Mouse (Mus musculus) gastrocnemius, postnatal 14 days (tissue): ENCODE measurements around the gene Mslnl. TPM values are rescaled to one million over a fixed set of nuclear protein-coding genes. Genes with fewer than 3 reads are reported as not detected.

Source experiments
- DNase-seq: peaks from one replicate; pipeline ENCODE4 v3.0.0; 2021; ENCODE audit warnings: mixed read lengths
- intact Hi-C: fragments of 180-260 bp; cut with DNase I; formaldehyde crosslinking; loops from one replicate; pipeline ENCODE4 v1.15.1; 2025; ENCODE audit warnings: low total_unique reads
- long read RNA-seq, 2 experiments: library from polyadenylated mRNA; stranded (forward); transcript quantifications; one replicate each; pipeline ENCODE4 v2.0.0; 2021
- total RNA-seq, 2 experiments: library from RNA; stranded (reverse); gene quantifications; 2 replicates each; pipeline ENCODE4 v1.2.3; 2021

Gene Mslnl
- total RNA-seq = not detected
- long read RNA-seq, experiment 1 = 0 reads
- long read RNA-seq, experiment 2 = 0 reads

- DNase-seq = no peak
- intact Hi-C loops = no loop called here
Measured at GRCm38 (mm10) chr17:25735745-25736144, at the start of gene Mslnl. Mslnl (plus strand) TSS chr17:25736042.

- no peak for DNase-seq
Measured at GRCm38 (mm10) chr17:25686323-25686722, 49.5 kb upstream of the Mslnl start.

GRCm38 (mm10) chr17:25688922-25689321 lies 46.9 kb upstream of the Mslnl start:
- intact Hi-C loops = no loop called here
- DNase-seq = no peak

More at GRCm38 (mm10) chr17:25686323-25686722, 49.5 kb upstream of the Mslnl start:
- intact Hi-C loops = no loop called here

GRCm38 (mm10) chr17:25696263-25696662 lies 39.6 kb upstream of the Mslnl start:
- intact Hi-C loops = loop anchor here (2.0 to 10.0 kb wide), 3 partner anchors 129 to 291 kb away; no protein-coding TSS in a partner anchor
- no peak for DNase-seq

GRCm38 (mm10) chr17:25698446-25698845 lies 37.4 kb upstream of the Mslnl start:
- intact Hi-C loops = loop anchor here (5.0 to 10.0 kb wide), 2 partner anchors 131 to 294 kb away; no protein-coding TSS in a partner anchor

GRCm38 (mm10) chr17:25700863-25701496 lies 34.9 kb upstream of the Mslnl start:
- no peak for DNase-seq
- intact Hi-C loops = no loop called here

More at GRCm38 (mm10) chr17:25698446-25698845, 37.4 kb upstream of the Mslnl start:
- peak; percentile 69 for DNase-seq

- intact Hi-C loops = no loop called here
Measured at GRCm38 (mm10) chr17:25709994-25710393, 25.8 kb upstream of the Mslnl start.

GRCm38 (mm10) chr17:25711136-25711535 lies 24.7 kb upstream of the Mslnl start:
- intact Hi-C loops = no loop called here
- no peak for DNase-seq

More at GRCm38 (mm10) chr17:25709994-25710393, 25.8 kb upstream of the Mslnl start:
- no peak for DNase-seq

GRCm38 (mm10) chr17:25715627-25716026 lies 20.2 kb upstream of the Mslnl start:
- intact Hi-C loops = no loop called here
- no peak for DNase-seq

- no peak for DNase-seq
- intact Hi-C loops = no loop called here
Measured at GRCm38 (mm10) chr17:25716130-25716529, 19.7 kb upstream of the Mslnl start.

- intact Hi-C loops = no loop called here
- no peak for DNase-seq
Measured at GRCm38 (mm10) chr17:25716711-25717637, 18.9 kb upstream of the Mslnl start, which contains the start of gene Gng13. Gng13 (plus strand) TSS chr17:25717171.

- intact Hi-C loops = no loop called here
Measured at GRCm38 (mm10) chr17:25717691-25718090, 18.2 kb upstream of the Mslnl start.

GRCm38 (mm10) chr17:25721476-25721875 lies 14.4 kb upstream of the Mslnl start:
- intact Hi-C loops = no loop called here
- DNase-seq = no peak

More at GRCm38 (mm10) chr17:25717691-25718090, 18.2 kb upstream of the Mslnl start:
- no peak for DNase-seq

GRCm38 (mm10) chr17:25723470-25723869 lies 12.4 kb upstream of the Mslnl start:
- intact Hi-C loops = no loop called here
- no peak for DNase-seq

GRCm38 (mm10) chr17:25723919-25724318 lies 11.9 kb upstream of the Mslnl start:
- no peak for DNase-seq
- intact Hi-C loops = no loop called here

- intact Hi-C loops = no loop called here
- no peak for DNase-seq
Measured at GRCm38 (mm10) chr17:25725264-25725663, 10.6 kb upstream of the Mslnl start.

GRCm38 (mm10) chr17:25727265-25728008 lies 8.4 kb upstream of the Mslnl start, which contains the start of the genes Chtf18 and Rpusd1:
Chtf18 (minus strand) TSS chr17:25727419.
Rpusd1 (plus strand) TSS chr17:25727670.
- peak; percentile 99 for DNase-seq
- intact Hi-C loops = no loop called here

GRCm38 (mm10) chr17:25728009-25728270 lies 7.9 kb upstream of the Mslnl start:
- no peak for DNase-seq
- intact Hi-C loops = no loop called here

- intact Hi-C loops = loop anchor here (5.0 kb wide), 1 partner anchor 65 kb away; the partner anchor contains the start of genes AC134908.4 and Metrn
- peak; percentile 78 for DNase-seq
Measured at GRCm38 (mm10) chr17:25732082-25732481, 3.8 kb upstream of the Mslnl start.

- no peak for DNase-seq
- intact Hi-C loops = no loop called here
Measured at GRCm38 (mm10) chr17:25735246-25735645, 596 bp upstream of the Mslnl start.
